Mouse (Mus musculus): ENCODE measurements around the gene Zfp423.

GRCm38 (mm10) chr8:87939308-87939936 is 20.0 kb downstream of the Zfp423 start:
- TF ChIP-seq CTCF (conservative IDR thresholded peaks at IDR 0.05; ENCODE audit: low read length), result no peak
- TF ChIP-seq POU5F1 (IDR thresholded peaks at IDR 0.05; ENCODE audit: borderline replicate concordance, low read length), result no peak
